7 mouse cellular contexts compared by ENCODE assay signal in the genomic region with DNA sequence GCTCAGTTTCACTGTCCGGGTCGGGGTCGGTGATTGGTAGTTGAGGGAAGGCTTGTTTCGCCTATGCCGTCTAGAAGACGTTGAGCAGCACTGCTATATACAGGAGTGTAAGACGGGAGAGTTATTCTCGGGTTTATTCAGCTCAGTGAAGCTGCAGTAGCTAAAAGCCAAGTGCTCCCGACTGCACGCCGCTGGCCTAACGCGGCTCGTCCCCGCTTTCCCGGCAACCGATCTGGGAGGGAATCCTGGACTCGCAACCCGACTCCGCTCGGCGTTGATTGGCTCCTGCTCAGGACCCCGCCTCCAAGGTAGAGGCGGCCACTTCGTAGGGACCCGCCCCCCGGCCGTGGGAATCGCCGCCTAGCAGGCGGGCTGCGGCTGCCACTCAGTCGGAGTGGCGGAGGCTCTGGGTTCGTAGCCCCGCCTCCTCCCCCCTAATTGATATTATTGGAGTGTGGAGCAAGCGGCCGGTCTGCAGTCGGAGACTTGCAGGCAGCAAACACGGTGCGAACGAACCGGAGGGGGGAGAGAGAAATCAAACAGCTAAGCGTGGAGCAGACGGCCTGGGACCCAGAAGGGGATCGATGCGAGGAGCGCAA. TPM values are rescaled to one million over a fixed set of nuclear protein-coding genes. Genes with fewer than 3 reads are reported as not detected.
A peak's percentile ranks its signal among the peaks of the same experiment; 100 is the strongest.
DNase-seq lines count a peak whose midpoint lies in the region; ATAC-seq lines count a peak whose summit lies in the region.

A gene (plus strand): TSS at position 441 of the 599 bp plus-strand sequence.

- peak; percentile 20 for DNase-seq in c-Kit-negative CD71-positive TER-119-positive erythroid progenitor cells, embryonic 14.5 days (ENCODE audit: low read depth, low spot score)
- peak; percentile 93 for DNase-seq in liver
- peak; percentile 28 to 66 for DNase-seq in monocyte, adult 2 months (ENCODE audit: low read depth in 1 of 2, low spot score in 2 of 2)
- DNase-seq in spleen, postnatal 36 days (ENCODE audit: low spot score in 2 of 2): peak; percentile 62 to 69

- H3K36me3 ChIP-seq in heart, embryonic 11.5 days (ENCODE audit: control insufficient read depth, insufficient read depth, low read length): no peaks in the 10 kb centered on the region
- no peaks in the 10 kb centered on the region for H3K36me3 ChIP-seq in kidney, embryonic 16.5 days (ENCODE audit: insufficient read depth, low read length)

- peak within 1 kb of the TSS; percentile 78 for H3K4me3 ChIP-seq in heart, embryonic 11.5 days (ENCODE audit: low read depth, low read length)
- peak within 1 kb of the TSS; percentile 82 for H3K4me3 ChIP-seq in kidney, embryonic 16.5 days (ENCODE audit: low read length)

- WGBS in heart, embryonic 11.5 days (ENCODE audit: insufficient replicate concordance): 0% methylated on average over 48 of the region's 48 CpGs
- under 1% methylated on average over 48 of the region's 48 CpGs for WGBS in kidney, embryonic 16.5 days

- ATAC-seq in erythroid progenitor cell, adult 5-6 weeks (replicated peaks; ENCODE audit: low FRiP score, poor library complexity, severe bottlenecking): peak; percentile 97
- peak; percentile 95 for ATAC-seq in heart, embryonic 11.5 days (replicated peaks; ENCODE audit: insufficient number of reproducible peaks, low FRiP score, low TSS enrichment)
- ATAC-seq in kidney, embryonic 16.5 days (ENCODE audit: low FRiP score, low TSS enrichment): peak; percentile 98

- no peaks in the 10 kb centered on the region for H3K4me1 ChIP-seq in heart, embryonic 11.5 days (ENCODE audit: control insufficient read depth, insufficient read depth, low read length)
- peaks cover 4% of the 10 kb centered on the region; the same call in 1 of the 2 replicates for H3K4me1 ChIP-seq in kidney, embryonic 16.5 days (ENCODE audit: insufficient read depth, low read length)

- peak within 1 kb of the TSS; percentile 91 for H3K27ac ChIP-seq in heart, embryonic 11.5 days (ENCODE audit: low read depth, low read length)
- H3K27ac ChIP-seq in kidney, embryonic 16.5 days (ENCODE audit: low read length): peak within 1 kb of the TSS; percentile 90

- H3K27me3 ChIP-seq in heart, embryonic 11.5 days (ENCODE audit: control insufficient read depth, insufficient read depth, low read length): no peaks in the 10 kb centered on the region
- H3K27me3 ChIP-seq in kidney, embryonic 16.5 days (ENCODE audit: insufficient read depth, low read length): no peaks in the 10 kb centered on the region

- peak within 1 kb of the TSS; percentile 64 for H3K4me2 ChIP-seq in heart, embryonic 11.5 days
- peak within 1 kb of the TSS; percentile 84 for H3K4me2 ChIP-seq in kidney, embryonic 16.5 days (replicated peaks; ENCODE audit: low read depth, low read length)

- H3K9me3 ChIP-seq in heart, embryonic 11.5 days (replicated peaks; ENCODE audit: control insufficient read depth, low read length): no peaks in the 10 kb centered on the region
- H3K9me3 ChIP-seq in kidney, embryonic 16.5 days (ENCODE audit: low read length): no peaks in the 10 kb centered on the region

- peak within 1 kb of the TSS; percentile 93 for H3K9ac ChIP-seq in heart, embryonic 11.5 days (ENCODE audit: low read depth, low read length)
- peak within 1 kb of the TSS; percentile 86 for H3K9ac ChIP-seq in kidney, embryonic 16.5 days (replicated peaks; ENCODE audit: low read length)

RNA-seq across cellular contexts. Expression of the gene that starts here (rescaled TPM):
- total RNA-seq in erythroid progenitor cell, adult 5-6 weeks (2015; ENCODE audit: low replicate concordance): under 0.01 and 4.7 TPM in 2 replicates
- total RNA-seq in erythroid progenitor cell, adult 5-6 weeks (2017; ENCODE audit: low replicate concordance): not detected in 2 replicates
- polyA plus RNA-seq in heart, embryonic 11.5 days (2014; fragmentation: Nextera tagmentation; extraction: Ambion mirVana): 46.9 and 52.5 TPM in 2 replicates
- polyA plus RNA-seq in kidney, embryonic 16.5 days (2015; fragmentation: Nextera tagmentation; extraction: Ambion mirVana): 37.6 and 43.6 TPM in 2 replicates

Comparison
In these comparisons a context has a peak if more than half of its experiments do, and no peak if none do; other contexts are left out.
1. Peak in every context shown above with its lines: DNase-seq, ATAC-seq, H3K4me3 ChIP-seq and H3K27ac ChIP-seq.
2. DNase-seq: peak in every context shown above with its lines; median percentile 93 in liver; 66 in spleen, postnatal 36 days; 47 in monocyte, adult 2 months; 20 in c-Kit-negative CD71-positive TER-119-positive erythroid progenitor cells, embryonic 14.5 days.